ENCODE assay signal across 8 mouse cellular contexts in the genomic region with DNA sequence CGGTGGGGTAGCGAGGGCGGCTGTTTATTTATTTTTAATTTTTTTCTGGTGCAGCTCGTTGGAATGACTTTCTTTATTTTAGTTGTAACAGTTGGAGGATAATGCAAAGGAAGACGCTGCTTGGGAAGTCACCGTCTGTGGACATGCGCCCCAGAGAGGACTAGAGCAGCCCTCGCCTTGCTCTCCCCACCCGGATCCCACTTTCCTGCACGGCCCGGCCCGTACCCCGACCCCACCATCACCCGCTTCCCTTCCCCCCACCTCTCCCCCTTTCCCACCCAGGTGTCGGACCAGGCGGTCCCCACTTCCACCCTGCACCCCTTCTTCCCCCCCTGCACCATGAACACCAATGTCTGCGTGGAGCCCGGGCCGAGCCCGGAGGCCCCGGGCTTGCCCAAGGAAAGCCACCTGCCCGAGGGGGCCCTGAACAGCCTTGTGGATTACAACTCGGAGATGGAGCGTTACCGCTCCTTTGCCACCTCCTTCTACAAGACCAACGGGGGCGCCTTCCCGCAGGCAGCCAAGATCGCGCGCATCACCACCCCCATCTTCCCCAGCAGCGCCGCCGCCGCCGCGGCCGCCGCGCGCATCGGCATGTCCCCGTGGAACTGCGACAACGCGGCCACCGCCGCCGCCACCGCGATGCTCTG. TPM values are rescaled to one million over a fixed set of nuclear protein-coding genes. Genes with fewer than 3 reads are reported as not detected.
DNase-seq lines count a peak whose midpoint lies in the region; ATAC-seq and TF ChIP-seq lines count a peak whose summit lies in the region.

No protein-coding gene starts in this region.

- H3K27ac ChIP-seq in embryonic facial prominence, embryonic 13.5 days, result peak overlapping the region; percentile 92
- H3K27ac ChIP-seq in heart, embryonic 11.5 days (ENCODE audit: low read depth, low read length), result peak overlapping the region; percentile 93
- H3K27ac ChIP-seq in kidney, postnatal 0 days, result peak overlapping the region; percentile 84
- no peak overlapping the region for H3K27ac ChIP-seq in liver, adult 2 months (replicated peaks; ENCODE audit: insufficient read depth, low read depth, low read length)
- peak overlapping the region; percentile 100 for H3K27ac ChIP-seq in neural tube, embryonic 12.5 days

- peaks cover 20% of the 10 kb centered on the region for H3K4me1 ChIP-seq in embryonic facial prominence, embryonic 13.5 days
- H3K4me1 ChIP-seq in heart, embryonic 11.5 days (ENCODE audit: control insufficient read depth, insufficient read depth, low read length), result peaks cover 7% of the 10 kb centered on the region; the same call in 1 of the 2 replicates
- 0 out of 2 replicates have a peak, but pooled peaks cover 7% of the 10 kb centered on the region for H3K4me1 ChIP-seq in kidney, postnatal 0 days (replicated peaks; ENCODE audit: insufficient read depth, low read length)
- peaks cover 2% of the 10 kb centered on the region; the same call in 1 of the 2 replicates for H3K4me1 ChIP-seq in liver, adult 2 months (ENCODE audit: control insufficient read depth, insufficient read depth, low read length)
- peaks cover 32% of the 10 kb centered on the region for H3K4me1 ChIP-seq in neural tube, embryonic 12.5 days

- TF ChIP-seq CTCF in kidney, postnatal 0 days (IDR thresholded peaks at IDR 0.05; ENCODE audit: low read depth), result no peak
- TF ChIP-seq CTCF in liver, adult 2 months (IDR thresholded peaks at IDR 0.05; ENCODE audit: low read depth, low read length), result no peak

- DNase-seq in urinary bladder, adult 2 months (ENCODE audit: low spot score), result peak; percentile 23
- DNase-seq in urinary bladder, postnatal 25 days (ENCODE audit: low spot score), result no peak
- peak; percentile 60 for DNase-seq in kidney, postnatal 0 days (ENCODE audit: low spot score)
- no peak for DNase-seq in liver, adult 2 months (ENCODE audit: extremely low read depth, low read depth, low spot score)
- peak; percentile 45 for DNase-seq in thymus, postnatal 14 days

- peak overlapping the region; percentile 84 for H3K4me2 ChIP-seq in embryonic facial prominence, embryonic 13.5 days
- H3K4me2 ChIP-seq in heart, embryonic 11.5 days, result peak overlapping the region; percentile 82
- H3K4me2 ChIP-seq in kidney, postnatal 0 days (ENCODE audit: low read length), result peak overlapping the region; percentile 97
- peak overlapping the region; percentile 85 for H3K4me2 ChIP-seq in neural tube, embryonic 12.5 days (replicated peaks)

- H3K36me3 ChIP-seq in embryonic facial prominence, embryonic 13.5 days, result no peaks in the 10 kb centered on the region
- H3K36me3 ChIP-seq in heart, embryonic 11.5 days (ENCODE audit: control insufficient read depth, insufficient read depth, low read length), result no peaks in the 10 kb centered on the region
- no peaks in the 10 kb centered on the region for H3K36me3 ChIP-seq in kidney, postnatal 0 days (ENCODE audit: insufficient read depth, low read length)
- H3K36me3 ChIP-seq in liver, adult 2 months (ENCODE audit: control insufficient read depth, insufficient read depth, low read length), result no peaks in the 10 kb centered on the region
- H3K36me3 ChIP-seq in neural tube, embryonic 12.5 days, result no peaks in the 10 kb centered on the region; the same call in 1 of the 2 replicates

- TF ChIP-seq POLR2A in liver, adult 2 months (IDR thresholded peaks at IDR 0.05; ENCODE audit: extremely low read depth, insufficient read depth, low read length), result no peak

- H3K4me3 ChIP-seq in embryonic facial prominence, embryonic 13.5 days, result peak overlapping the region; percentile 70
- peak overlapping the region; percentile 60 for H3K4me3 ChIP-seq in heart, embryonic 11.5 days (ENCODE audit: low read depth, low read length)
- H3K4me3 ChIP-seq in kidney, postnatal 0 days (replicated peaks; ENCODE audit: low read depth, low read length), result peak overlapping the region; percentile 65
- peak overlapping the region; percentile 57 for H3K4me3 ChIP-seq in liver, adult 2 months (ENCODE audit: insufficient read depth, low read depth, low read length)
- peak overlapping the region; percentile 74 for H3K4me3 ChIP-seq in neural tube, embryonic 12.5 days

- under 1% methylated on average over 51 of the region's 51 CpGs for WGBS in embryonic facial prominence, embryonic 13.5 days
- under 1% methylated on average over 31 of the region's 51 CpGs for WGBS in heart, embryonic 11.5 days (ENCODE audit: insufficient replicate concordance)
- under 1% methylated on average over 44 of the region's 51 CpGs for WGBS in kidney, postnatal 0 days
- WGBS in liver, adult 2 months, result 1% methylated on average over 48 of the region's 51 CpGs
- under 1% methylated on average over 51 of the region's 51 CpGs for WGBS in neural tube, embryonic 12.5 days

- no peaks in the 10 kb centered on the region for H3K9me3 ChIP-seq in embryonic facial prominence, embryonic 13.5 days
- no peaks in the 10 kb centered on the region for H3K9me3 ChIP-seq in heart, embryonic 11.5 days (replicated peaks; ENCODE audit: control insufficient read depth, low read length)
- H3K9me3 ChIP-seq in kidney, postnatal 0 days (replicated peaks; ENCODE audit: low read length), result no peaks in the 10 kb centered on the region
- H3K9me3 ChIP-seq in neural tube, embryonic 12.5 days, result no peaks in the 10 kb centered on the region

- H3K27me3 ChIP-seq in embryonic facial prominence, embryonic 13.5 days, result no peaks in the 10 kb centered on the region
- no peaks in the 10 kb centered on the region for H3K27me3 ChIP-seq in heart, embryonic 11.5 days (ENCODE audit: control insufficient read depth, insufficient read depth, low read length)
- no peaks in the 10 kb centered on the region for H3K27me3 ChIP-seq in kidney, postnatal 0 days (ENCODE audit: insufficient read depth, low read length)
- H3K27me3 ChIP-seq in liver, adult 2 months (ENCODE audit: control insufficient read depth, insufficient read depth, low read length), result peaks cover 9% of the 10 kb centered on the region; the same call in 1 of the 2 replicates
- no peaks in the 10 kb centered on the region for H3K27me3 ChIP-seq in neural tube, embryonic 12.5 days (replicated peaks)

- H3K9ac ChIP-seq in embryonic facial prominence, embryonic 13.5 days, result peak overlapping the region; percentile 81
- H3K9ac ChIP-seq in heart, embryonic 11.5 days (ENCODE audit: low read depth, low read length), result peak overlapping the region; percentile 85
- peak overlapping the region; percentile 65 for H3K9ac ChIP-seq in kidney, postnatal 0 days (ENCODE audit: low read depth, low read length)
- H3K9ac ChIP-seq in liver, adult 2 months (ENCODE audit: low read depth, low read length), result peak overlapping the region; percentile 44
- peak overlapping the region; percentile 89 for H3K9ac ChIP-seq in neural tube, embryonic 12.5 days

- no peaks in the 10 kb centered on the region for H3K79me2 ChIP-seq in liver, adult 2 months (ENCODE audit: control insufficient read depth, insufficient read depth, low read length)

- ATAC-seq in embryonic facial prominence, embryonic 13.5 days (ENCODE audit: insufficient number of reproducible peaks, insufficient read depth, low FRiP score, low TSS enrichment, low read depth), result peak; percentile 49; the same call in 1 of the 2 replicates
- peak; percentile 32 for ATAC-seq in heart, embryonic 11.5 days (replicated peaks; ENCODE audit: insufficient number of reproducible peaks, low FRiP score, low TSS enrichment)
- ATAC-seq in kidney, postnatal 0 days (replicated peaks; ENCODE audit: low FRiP score, low read depth), result peak; percentile 31
- peak; percentile 13 for ATAC-seq in neural tube, embryonic 12.5 days (ENCODE audit: low FRiP score, low read depth)

RNA-seq across cellular contexts. Expression of gene Cxxc4, which starts 3.2 kb away (rescaled TPM):
- polyA plus RNA-seq in urinary bladder, adult 2 months (2012; rRNA removed), result 0.25 and 0.27 TPM in 2 replicates
- polyA plus RNA-seq in embryonic facial prominence, embryonic 13.5 days (2015; fragmentation: Nextera tagmentation; extraction: Ambion mirVana), result 6.0 and 6.5 TPM in 2 replicates
- 5.2 TPM in 2 replicates for polyA plus RNA-seq in heart, embryonic 11.5 days (2014; fragmentation: Nextera tagmentation; extraction: Ambion mirVana)
- polyA plus RNA-seq in kidney, postnatal 0 days (2015; fragmentation: Nextera tagmentation; extraction: Ambion mirVana), result 2.9 and 4.1 TPM in 2 replicates
- 0.18 and 0.20 TPM in 2 replicates for total RNA-seq in liver, adult 2 months (2014; rRNA removed)
- 0.02 and 0.27 TPM in 2 replicates for polyA plus RNA-seq in liver, adult 2 months (2012; rRNA removed)
- 22.9 and 24.4 TPM in 2 replicates for polyA plus RNA-seq in neural tube, embryonic 12.5 days (2016; fragmentation: Nextera tagmentation; extraction: Ambion mirVana)

Comparison
In these comparisons a context has a peak if more than half of its experiments do, and no peak if none do; other contexts are left out.
1. DNase-seq: peak in urinary bladder, adult 2 months (single experiment), kidney, postnatal 0 days (single experiment) and thymus, postnatal 14 days (single experiment); none in urinary bladder, postnatal 25 days (single experiment) and liver, adult 2 months (single experiment).
2. Peak in every context shown above with its lines, with median percentiles within 50 percentile points of each other: ATAC-seq, H3K4me2 ChIP-seq, H3K4me3 ChIP-seq and H3K9ac ChIP-seq.